Mouse (Mus musculus) common myeloid progenitor, adult 5-6 weeks (primary cell): ENCODE measurements around the gene Qser1. TPM values are rescaled to one million over a fixed set of nuclear protein-coding genes. Genes with fewer than 3 reads are reported as not detected.
"Not testable (repeated sequence)": the region's sequence is repeated elsewhere in the genome, so short reads cannot be mapped to it uniquely, and the experiment has no call there.

Experiments used
- ATAC-seq: replicated peaks from 2 replicates; pipeline ENCODE4 v1.8.0; 2016; ENCODE audit warnings: low read depth, mild to moderate bottlenecking, moderate TSS enrichment, inconsistent platforms; ENCODE audit not compliant: poor library complexity, severe bottlenecking
- total RNA-seq: library from RNA; stranded (forward); fragments of 200-1000, 187-1606 nt; gene quantifications from 2 replicates; pipeline ENCODE4 v1.2.3, GENCODE M21; 2017

The Qser1 gene
- 17.4 and 29.6 TPM in 2 replicates for total RNA-seq

- no peak for ATAC-seq
Observed at GRCm38 (mm10) chr2:104816371-104816827, at the start of gene Qser1. Qser1 (minus strand) TSS chr2:104816760.

GRCm38 (mm10) chr2:104864176-104864860 lies 47.8 kb upstream of the Qser1 start:
- ATAC-seq, result peak; percentile 99

- no peak for ATAC-seq
Observed at GRCm38 (mm10) chr2:104860426-104860825, 43.9 kb upstream of the Qser1 start.

- no peak for ATAC-seq
Observed at GRCm38 (mm10) chr2:104859060-104859459, 42.5 kb upstream of the Qser1 start.

- not testable (repeated sequence) for ATAC-seq
Observed at GRCm38 (mm10) chr2:104858083-104858482, 41.5 kb upstream of the Qser1 start.

GRCm38 (mm10) chr2:104856218-104856617 lies 39.7 kb upstream of the Qser1 start:
- ATAC-seq, result no peak

- ATAC-seq, result no peak
Observed at GRCm38 (mm10) chr2:104855732-104856131, 39.2 kb upstream of the Qser1 start.

- ATAC-seq, result no peak
Observed at GRCm38 (mm10) chr2:104854836-104855235, 38.3 kb upstream of the Qser1 start.

GRCm38 (mm10) chr2:104852546-104852945 lies 36.0 kb upstream of the Qser1 start:
- ATAC-seq, result no peak

GRCm38 (mm10) chr2:104851686-104852085 lies 35.1 kb upstream of the Qser1 start:
- ATAC-seq, result no peak

GRCm38 (mm10) chr2:104849991-104850359 lies 33.4 kb upstream of the Qser1 start:
- no peak for ATAC-seq

GRCm38 (mm10) chr2:104849276-104849990 lies 32.9 kb upstream of the Qser1 start, which contains the start of gene Prrg4:
Prrg4 (minus strand) TSS chr2:104849876.
- ATAC-seq, result peak; percentile 54

GRCm38 (mm10) chr2:104848235-104849161 lies 31.9 kb upstream of the Qser1 start:
- ATAC-seq, result peak; percentile 62

GRCm38 (mm10) chr2:104847645-104848044 lies 31.1 kb upstream of the Qser1 start:
- peak; percentile 71 for ATAC-seq

- no peak for ATAC-seq
Observed at GRCm38 (mm10) chr2:104846638-104847414, 30.3 kb upstream of the Qser1 start.

GRCm38 (mm10) chr2:104842559-104842958 lies 26.0 kb upstream of the Qser1 start:
- ATAC-seq, result no peak

- no peak for ATAC-seq
Observed at GRCm38 (mm10) chr2:104841736-104842135, 25.2 kb upstream of the Qser1 start.

- ATAC-seq, result no peak
Observed at GRCm38 (mm10) chr2:104840974-104841373, 24.4 kb upstream of the Qser1 start.

GRCm38 (mm10) chr2:104832486-104832885 lies 15.9 kb upstream of the Qser1 start:
- no peak for ATAC-seq

- no peak for ATAC-seq
Observed at GRCm38 (mm10) chr2:104826191-104826590, 9.6 kb upstream of the Qser1 start.
